Mouse (Mus musculus) testis, adult 2 months (tissue): ENCODE measurements at regions not wholly inside any gene's neighbourhood (a gene's known extent, or its start where the extent isn't known, plus 50 kb on each side); places are given as distances from the start of the nearest gene placed in this dataset.

Source experiments
- CTCF ChIP-seq: fragments of 200-500 bp; IDR thresholded peaks from 2 replicates; pipeline ENCODE4 v1.5.1; 2012; ENCODE audit warnings: low read depth, mild to moderate bottlenecking, inconsistent platforms, low read length, moderate library complexity; ENCODE audit not compliant: control insufficient read depth, insufficient read depth, insufficient replicate concordance
- POLR2A ChIP-seq: fragments of 200-500 bp; IDR thresholded peaks from 2 replicates; pipeline ENCODE4 v1.6.1; 2012; ENCODE audit warnings: low read depth, mild to moderate bottlenecking, inconsistent platforms, low read length, moderate library complexity; ENCODE audit not compliant: control insufficient read depth

GRCm38 (mm10) chr8:88037994-88038393 lies 78.6 kb upstream of the Zfp423 start:
- TF ChIP-seq CTCF, result no peak
- no peak for TF ChIP-seq POLR2A
